Mouse (Mus musculus): ENCODE measurements around the gene Fscn2.

The Fscn2 gene

GRCm38 (mm10) chr11:120360062-120360461, 1.3 kb upstream of the Fscn2 start:
- DNase-seq: no peak

GRCm38 (mm10) chr11:120360755-120361154, 579 bp upstream of the Fscn2 start:
- DNase-seq: no peak

GRCm38 (mm10) chr11:120362891-120363290, 1.6 kb downstream of the Fscn2 start:
- no peak for DNase-seq

DNA sequence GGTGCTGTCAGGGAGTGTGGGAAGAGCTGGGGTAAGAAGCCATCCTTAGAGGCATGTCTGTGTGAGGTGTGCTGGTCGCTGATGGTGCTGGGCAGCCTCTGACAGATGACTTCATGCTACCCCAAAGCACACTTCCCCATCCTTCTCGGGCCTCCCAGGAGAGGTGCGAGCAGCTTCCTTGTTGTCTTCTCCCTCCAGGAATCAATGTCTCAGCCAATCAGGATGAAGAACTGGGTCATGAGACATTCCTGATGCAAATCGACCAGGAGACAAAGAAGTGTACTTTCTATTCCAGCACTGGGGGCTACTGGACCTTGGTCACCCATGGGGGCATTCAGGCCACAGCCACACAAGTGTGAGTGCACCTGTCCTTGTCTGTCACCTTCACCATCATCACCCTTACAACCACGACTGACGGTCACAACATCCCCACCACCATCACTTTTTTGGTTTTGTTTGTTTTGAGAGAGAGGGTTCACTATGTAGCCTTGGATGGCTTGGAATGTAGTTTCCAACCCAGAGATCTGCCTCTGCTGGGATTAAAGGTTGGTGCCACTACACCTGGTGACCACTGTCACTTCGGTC, 5.2 kb downstream of the Fscn2 start:
- DNase-seq: no peak

DNA sequence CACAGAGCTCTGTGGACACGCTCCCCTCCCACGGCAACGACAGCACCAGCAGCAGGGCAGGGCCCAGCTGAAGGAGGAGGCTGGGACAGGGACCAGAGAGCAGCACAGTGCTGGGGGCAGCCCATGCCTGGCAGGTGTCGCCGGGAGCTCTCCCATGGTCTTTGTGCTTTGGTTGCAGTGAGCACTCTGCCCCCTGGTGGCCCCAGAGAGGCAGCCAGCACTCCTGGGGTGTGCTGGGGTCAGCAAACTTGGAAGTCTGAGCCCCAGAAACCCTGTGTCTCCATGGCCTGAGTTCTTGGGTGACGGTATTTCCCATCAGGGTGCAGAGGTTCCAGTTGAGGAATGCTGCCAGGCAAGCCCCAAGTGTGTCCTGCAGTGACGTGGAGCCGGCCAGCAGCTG, 8.3 kb downstream of the Fscn2 start:
- DNase-seq: peak; percentile 71 to 75

DNA sequence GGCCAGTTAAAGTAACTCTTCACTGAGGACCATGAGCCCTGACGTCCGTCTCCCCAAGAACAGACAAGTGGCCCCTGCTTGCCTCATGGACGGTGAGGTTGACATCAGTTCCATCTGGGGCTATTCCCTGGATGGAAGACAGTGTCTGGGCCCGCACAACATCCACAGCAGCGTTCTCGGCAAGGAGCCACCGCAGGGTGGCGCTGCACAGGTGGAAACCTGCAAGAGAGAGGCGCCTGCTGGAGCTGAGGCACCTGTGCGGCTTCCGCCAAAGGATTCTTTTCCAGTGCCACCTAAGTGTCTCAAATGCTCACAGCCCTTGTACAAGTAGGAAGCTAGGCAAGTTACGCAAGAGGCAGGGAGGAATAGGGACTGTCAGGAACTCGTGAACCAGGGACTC, 11.7 kb downstream of the Fscn2 start:
- no peak for DNase-seq

GRCm38 (mm10) chr11:120373820-120374586, 12.7 kb downstream of the Fscn2 start:
- no peak for DNase-seq

GRCm38 (mm10) chr11:120375324-120375723, 14.0 kb downstream of the Fscn2 start:
- DNase-seq: no peak

DNA sequence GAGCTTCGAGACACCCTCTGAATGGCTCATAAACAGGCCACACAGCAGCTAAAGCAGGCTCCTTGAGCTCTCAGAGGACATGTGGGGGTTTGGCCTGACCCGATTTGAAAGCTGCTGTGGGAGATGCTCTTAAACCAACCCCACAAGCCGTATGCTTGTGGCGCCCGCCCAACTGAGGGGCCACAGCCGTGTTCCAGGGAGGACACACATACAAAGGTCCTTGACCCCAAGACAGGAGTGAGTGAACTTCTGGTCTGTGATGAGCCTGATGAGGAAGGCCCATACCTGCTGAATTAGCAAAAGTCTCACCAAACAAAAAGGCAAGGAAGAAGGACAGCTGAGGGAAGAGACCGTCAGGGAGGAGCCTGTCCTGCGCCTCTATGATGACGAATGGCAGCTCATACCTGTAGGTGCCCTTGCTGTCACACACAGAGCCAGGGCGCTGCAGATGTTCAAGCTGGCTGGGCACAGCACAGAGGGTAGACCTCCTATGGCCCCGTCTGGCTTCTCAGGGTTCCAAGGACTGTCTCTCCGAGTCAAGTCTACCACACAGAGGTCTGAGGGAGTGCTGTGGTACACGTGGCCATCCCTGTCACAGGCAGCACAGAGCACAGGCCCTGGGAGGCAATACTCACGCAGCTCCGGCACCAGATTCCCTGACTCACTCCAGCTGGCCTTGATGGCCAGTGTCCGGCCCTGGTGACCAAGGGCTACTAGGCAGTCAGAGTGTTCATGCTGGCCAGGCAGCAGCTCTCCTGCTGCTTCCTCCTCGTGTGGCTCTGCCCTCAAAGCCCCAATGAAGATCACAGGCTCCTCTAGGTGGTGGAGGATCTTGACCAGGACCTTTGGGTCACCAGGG, 15.2 kb downstream of the Fscn2 start:
- DNase-seq: no peak

GRCm38 (mm10) chr11:120377337-120377736, 16.0 kb downstream of the Fscn2 start:
- no peak for DNase-seq

DNA sequence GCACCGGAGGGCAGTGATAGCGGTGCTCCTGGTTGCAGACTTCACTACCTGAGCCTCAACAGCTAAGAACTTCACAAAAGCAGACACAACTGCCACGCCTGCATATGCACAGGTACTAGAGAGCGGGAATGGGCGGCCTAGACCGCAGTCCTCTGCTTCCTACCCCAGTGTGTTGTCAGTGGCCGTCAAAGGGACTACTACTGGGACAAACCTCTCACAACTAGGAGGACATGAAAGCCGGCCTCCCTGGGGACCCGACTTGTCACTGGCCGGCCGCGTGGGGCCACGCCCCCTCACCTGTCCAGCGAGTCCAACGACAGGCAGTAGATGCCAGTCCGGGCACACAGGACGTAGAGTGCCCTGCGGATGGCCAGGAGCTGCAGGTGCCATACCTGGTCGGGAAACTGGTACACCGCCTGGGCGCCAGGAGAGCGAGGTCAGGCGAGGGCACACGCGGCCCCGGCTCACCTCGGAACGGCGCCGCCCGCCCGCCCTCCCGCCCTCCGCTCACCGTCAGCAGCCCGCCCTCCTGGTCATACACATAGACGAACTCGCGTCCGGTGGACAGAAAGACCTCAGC, 16.8 kb downstream of the Fscn2 start:
- DNase-seq: peak in 1 of 2 experiments; percentile 62

DNA sequence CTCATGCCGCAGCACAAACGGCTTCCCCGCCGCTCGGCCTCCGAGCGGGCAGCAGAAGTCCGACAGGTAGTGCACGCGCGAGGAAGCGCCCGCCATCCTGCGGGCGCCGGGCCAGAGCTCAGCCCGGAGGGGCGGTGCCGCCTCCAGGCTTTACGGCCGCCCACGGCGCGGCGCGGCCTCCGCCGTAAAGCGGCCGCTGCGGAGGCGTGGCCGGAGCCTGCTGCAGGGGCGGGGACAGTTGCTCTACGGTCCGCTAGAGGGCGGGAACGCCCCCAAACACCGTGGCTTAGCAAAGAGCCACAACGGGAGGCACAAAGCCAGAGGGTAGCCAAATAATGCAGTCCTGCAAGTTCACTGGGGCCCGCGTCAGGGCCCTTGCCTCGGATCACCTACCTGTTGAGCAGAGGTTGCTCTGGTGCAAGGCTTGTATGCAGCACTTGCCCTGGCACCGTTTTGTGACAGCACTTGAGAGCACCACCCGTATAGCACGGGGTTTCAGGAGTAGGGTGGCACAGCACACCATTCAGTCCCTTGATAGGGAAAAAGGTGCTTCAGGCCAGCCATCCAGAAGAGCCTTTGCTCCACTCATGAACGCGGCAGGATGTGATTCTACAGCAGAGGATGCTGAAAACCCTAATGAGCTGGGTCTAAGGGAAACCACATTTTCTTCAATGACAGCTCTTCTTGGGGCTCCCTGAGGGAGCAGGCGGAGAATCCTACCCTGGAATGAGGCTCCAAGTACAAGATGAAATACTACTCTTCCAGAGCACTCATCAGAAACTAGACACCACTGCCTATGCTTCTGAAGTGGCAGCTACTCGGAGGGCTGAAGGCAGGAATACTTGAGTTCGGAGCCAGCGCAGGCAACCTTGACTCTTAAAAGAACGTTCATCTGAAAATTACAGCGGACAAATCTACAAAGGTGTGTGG, 17.5 kb downstream of the Fscn2 start, which contains the start of gene Faap100:
TSS of gene Faap100 (minus strand) at position 154 of the 930 bp plus-strand sequence.
- peak; percentile 89 to 91 for DNase-seq

GRCm38 (mm10) chr11:120380271-120380670, 18.9 kb downstream of the Fscn2 start:
- DNase-seq: no peak

DNA sequence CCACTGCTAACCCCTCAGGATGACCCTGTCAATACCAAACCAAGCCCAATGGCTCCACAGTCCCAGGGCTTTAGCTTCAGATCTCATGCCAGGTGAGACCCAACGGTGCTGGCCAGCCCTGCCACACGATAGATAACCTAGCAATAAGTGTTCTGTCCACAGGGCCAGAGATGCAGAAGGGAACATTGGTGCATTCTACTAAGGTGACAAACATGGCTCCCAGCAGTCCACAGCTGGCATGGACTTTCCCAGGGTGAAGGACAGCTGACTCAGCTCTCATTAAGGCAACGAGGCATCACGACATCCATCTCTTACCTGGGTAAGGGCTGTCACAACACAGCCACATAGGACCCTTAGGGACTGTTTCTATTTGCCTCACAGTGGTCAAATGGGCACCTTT, 19.8 kb downstream of the Fscn2 start:
- DNase-seq: no peak

DNA sequence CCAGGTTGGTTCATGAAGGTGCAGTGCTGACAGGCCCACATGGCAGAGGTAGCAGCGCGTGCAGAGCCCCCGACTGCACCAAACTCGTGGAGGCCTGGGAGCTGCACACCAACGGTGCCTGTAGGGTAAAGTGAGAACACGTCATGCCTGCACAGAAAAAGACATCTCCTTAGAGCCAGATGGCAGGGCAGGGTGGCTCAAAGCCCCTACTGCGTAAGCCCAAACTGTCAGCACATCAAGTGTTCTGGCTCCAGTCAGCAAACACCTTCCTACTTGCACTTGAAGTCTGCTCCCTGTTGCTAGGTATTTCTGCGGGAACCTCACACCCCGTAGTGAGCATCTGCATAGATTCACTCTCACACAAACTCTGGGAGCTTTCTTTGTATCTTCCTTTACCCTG, 21.2 kb downstream of the Fscn2 start:
- no peak for DNase-seq

DNA sequence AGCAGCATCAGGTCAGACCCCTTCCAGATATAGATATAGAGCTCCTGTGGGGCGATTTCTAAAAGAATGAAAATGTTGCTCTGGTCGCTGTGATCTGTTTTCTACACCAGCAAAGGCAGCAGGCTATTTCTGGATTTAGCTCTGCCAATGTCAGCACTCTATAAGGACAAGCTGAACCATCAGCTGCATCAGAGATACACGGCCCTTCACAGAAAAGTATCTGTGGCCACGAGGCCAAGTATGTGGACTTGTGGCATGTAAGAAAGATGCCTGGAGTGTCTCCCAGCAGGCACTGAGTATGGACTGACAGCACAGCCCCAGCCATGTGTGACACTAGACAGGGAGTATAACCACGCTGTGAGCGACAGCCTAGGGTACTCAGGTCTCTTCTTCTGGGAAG, 25.3 kb downstream of the Fscn2 start:
- no peak for DNase-seq

DNA sequence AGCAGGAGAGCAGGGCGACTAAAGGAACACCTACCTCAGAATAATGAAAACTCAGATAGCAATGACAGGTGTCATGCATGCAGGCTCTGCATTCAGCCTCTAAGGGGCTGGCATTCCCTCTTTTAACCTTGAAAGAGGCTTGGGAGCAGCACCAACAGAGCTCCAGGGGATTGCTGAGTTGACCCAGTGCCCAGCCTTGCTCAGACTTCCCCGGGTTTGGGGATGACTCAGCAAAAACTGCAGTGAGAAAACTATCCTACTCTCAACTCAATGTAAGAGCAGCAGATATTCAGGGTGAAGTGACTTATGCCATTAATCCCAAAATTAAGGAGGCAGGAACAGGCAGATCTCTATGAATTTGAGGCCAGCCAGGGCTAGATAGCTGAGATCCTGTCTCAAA, 25.8 kb downstream of the Fscn2 start:
- no peak for DNase-seq

DNA sequence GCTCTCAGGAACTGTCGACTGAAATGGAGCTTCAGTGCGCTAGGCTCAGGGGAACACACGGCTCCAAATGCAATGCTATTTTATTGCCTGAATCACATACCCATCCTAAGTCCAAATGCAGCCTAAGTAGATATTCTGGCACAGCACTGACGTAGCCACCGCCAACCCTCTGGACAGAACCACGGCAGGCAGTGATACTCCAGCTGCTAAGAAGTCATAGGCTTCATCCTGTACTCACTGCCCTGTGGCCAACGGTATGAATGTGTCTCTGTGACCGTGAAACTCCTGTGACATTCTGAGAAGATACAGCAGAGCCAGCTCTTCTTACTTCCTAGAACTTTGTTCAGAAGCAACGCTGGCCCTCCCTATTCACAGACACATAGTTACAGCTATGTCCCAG, 27.2 kb downstream of the Fscn2 start:
- no peak for DNase-seq

DNA sequence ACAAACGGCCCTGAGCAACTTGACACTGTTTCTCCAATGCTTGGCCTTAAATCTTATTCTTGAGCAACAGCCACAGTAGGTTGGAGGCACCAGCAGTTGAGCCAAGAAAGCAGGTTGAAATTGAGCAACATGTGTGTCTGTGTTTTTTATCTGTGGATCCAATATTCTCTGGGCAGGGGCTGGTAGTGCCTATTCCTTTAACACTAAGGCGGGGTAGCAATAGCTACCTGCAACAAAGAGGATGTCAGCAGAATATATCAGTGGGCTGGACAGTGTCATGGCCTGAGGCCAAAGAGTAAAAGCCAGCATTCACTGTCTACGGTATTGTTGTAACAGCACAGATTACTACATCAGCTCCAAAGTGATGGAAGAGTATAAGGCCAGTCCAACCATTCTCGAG, 34.3 kb downstream of the Fscn2 start:
- no peak for DNase-seq

- no peak for DNase-seq
Measured at GRCm38 (mm10) chr11:120397602-120398001, 36.3 kb downstream of the Fscn2 start.

DNA sequence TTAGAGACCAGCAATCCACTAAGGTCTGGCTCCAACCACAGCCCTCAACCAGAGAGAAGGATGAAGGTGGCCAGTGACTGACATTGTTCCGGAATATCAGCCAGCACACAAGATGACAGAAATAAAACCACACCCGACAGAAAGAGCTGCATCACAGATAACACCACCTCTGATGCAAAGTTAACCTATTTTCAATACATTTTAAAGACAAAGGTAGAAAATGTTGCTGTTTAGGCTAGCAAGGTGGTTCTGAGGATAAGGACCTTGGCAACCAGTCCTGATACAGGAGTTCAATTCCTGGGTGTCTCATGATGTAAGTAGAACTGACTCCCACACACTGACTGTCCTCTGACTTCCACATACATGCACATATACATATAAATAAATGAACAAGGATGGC, 38.0 kb downstream of the Fscn2 start:
- no peak for DNase-seq

DNA sequence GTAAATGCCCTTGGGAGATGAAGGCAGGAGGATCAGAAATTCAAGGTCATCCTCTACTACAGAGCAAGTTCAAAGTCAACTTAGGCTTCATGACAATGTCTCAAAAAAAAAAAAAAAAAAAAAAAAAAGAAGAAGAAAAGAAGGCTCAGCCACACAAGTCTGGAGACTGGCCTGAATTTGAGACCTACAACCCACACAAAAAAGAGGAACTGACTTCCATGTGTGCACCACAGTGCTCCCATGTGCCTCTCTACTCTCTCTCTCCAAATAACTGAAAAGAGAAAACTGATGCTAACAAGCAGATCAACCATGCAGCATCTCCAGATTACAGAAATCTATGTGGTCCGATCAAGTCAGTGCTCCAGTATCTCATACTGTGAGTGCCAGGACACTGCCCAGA, 43.5 kb downstream of the Fscn2 start:
- no peak for DNase-seq
